Mouse (Mus musculus) limb, embryonic 11.5 days (tissue): ENCODE measurements around the gene Ralbp1. TPM values are rescaled to one million over a fixed set of nuclear protein-coding genes. Genes with fewer than 3 reads are reported as not detected.

Experiments
- ATAC-seq: fragments of 200-750 bp; cut with Nextera tagmentation; 2 replicates; pipeline ENCODE4 v1.8.0; 2017; ENCODE audit warnings: low read depth; ENCODE audit not compliant: insufficient number of reproducible peaks, low FRiP score, low TSS enrichment
- DNase-seq: peaks from one replicate; pipeline ENCODE4 v3.0.0-alpha.2; 2015; ENCODE audit warnings: low spot score
- H3K27ac ChIP-seq: fragments of 300-500 bp; sonication (generic); replicated peaks from 2 replicates; pipeline ENCODE4 v1.5.1; 2014; ENCODE audit warnings: low read depth, mild to moderate bottlenecking, low read length
- H3K27me3 ChIP-seq: fragments of 300-500 bp; sonication (generic); 2 replicates; pipeline ENCODE4 v1.6.1; 2014; ENCODE audit warnings: mild to moderate bottlenecking, low read length, mixed read lengths; ENCODE audit not compliant: control insufficient read depth, insufficient read depth
- H3K36me3 ChIP-seq: fragments of 300-500 bp; sonication (generic); 2 replicates; pipeline ENCODE4 v1.6.1; 2014; ENCODE audit warnings: mild to moderate bottlenecking, low read length, moderate library complexity, mixed read lengths; ENCODE audit not compliant: control insufficient read depth, insufficient read depth
- H3K4me1 ChIP-seq: fragments of 300-500 bp; sonication (generic); 2 replicates; pipeline ENCODE4 v1.6.1; 2014; ENCODE audit warnings: low read length, mixed read lengths; ENCODE audit not compliant: control insufficient read depth, insufficient read depth
- H3K4me2 ChIP-seq: fragments of 300-500 bp; sonication (generic); 2 replicates; pipeline ENCODE4 v1.6.1; 2014; ENCODE audit warnings: low read depth, mild to moderate bottlenecking, moderate library complexity; ENCODE audit not compliant: severe bottlenecking
- H3K4me3 ChIP-seq: fragments of 300-500 bp; sonication (generic); 2 replicates; pipeline ENCODE4 v1.5.1; 2014; ENCODE audit warnings: low read depth, low read length
- H3K9ac ChIP-seq: fragments of 300-500 bp; sonication (generic); 2 replicates; pipeline ENCODE4 v1.6.1; 2014; ENCODE audit warnings: mild to moderate bottlenecking, low read length
- H3K9me3 ChIP-seq: fragments of 300-500 bp; sonication (generic); 2 replicates; pipeline ENCODE4 v1.6.1; 2016; ENCODE audit warnings: low read length; ENCODE audit not compliant: control insufficient read depth
- whole genome bisulfite sequencing: fragments of 180-500 bp; shearing (Covaris S2); extraction: QIAGEN DNeasy Blood & Tissue Kit; methylation state at CpG from one replicate; pipeline ENCODE4 v1.1.7; 2014; 5-methylcytosine and 5-hydroxymethylcytosine counted together
- polyA plus RNA-seq: library from polyadenylated mRNA; unstranded; fragments of >200 nt; fragmentation: Nextera tagmentation; extraction: Ambion mirVana; gene quantifications from 2 replicates; pipeline ENCODE4 v1.2.1, GENCODE M21; 2014

Gene Ralbp1
- 52.6 and 55.2 TPM in 2 replicates for polyA plus RNA-seq

- peak within 1 kb of the TSS; percentile 74 for H3K9ac ChIP-seq
- ATAC-seq (no peak), DNase-seq (peak; percentile 52)
- H3K36me3 ChIP-seq = no peaks in the 10 kb centered on the region
- H3K4me2 ChIP-seq = peak within 1 kb of the TSS; percentile 85
- peak within 1 kb of the TSS; percentile 68 for H3K4me3 ChIP-seq
- 6% methylated on average over 14 of the region's 14 CpGs for WGBS
- 0 out of 2 replicates have a peak, but pooled peaks cover 6% of the 10 kb centered on the region for H3K4me1 ChIP-seq
- H3K9me3 ChIP-seq = no peaks in the 10 kb centered on the region
- peak within 1 kb of the TSS; percentile 89 for H3K27ac ChIP-seq
- H3K27me3 ChIP-seq = no peaks in the 10 kb centered on the region
Observed at GRCm38 (mm10) chr17:65885697-65886529, at the start of gene Ralbp1. TSS of gene Ralbp1 (minus strand) at chr17:65885798.

- H3K27me3 ChIP-seq = no peaks in the 10 kb centered on the region
- H3K9me3 ChIP-seq = no peaks in the 10 kb centered on the region
- ATAC-seq = no peak
- no peaks in the 10 kb centered on the region for H3K4me1 ChIP-seq
- H3K27ac ChIP-seq = no peak overlapping the region
- H3K4me3 ChIP-seq = no peak overlapping the region
- peaks cover 6% of the 10 kb centered on the region; the same call in 1 of the 2 replicates for H3K36me3 ChIP-seq
- no peak overlapping the region for H3K4me2 ChIP-seq
- DNase-seq = no peak
- no peak overlapping the region for H3K9ac ChIP-seq
- WGBS = 91% methylated on average over 2 of the region's 2 CpGs
Observed at GRCm38 (mm10) chr17:65933741-65934140, 48.1 kb upstream of the Ralbp1 start.

- DNase-seq (no peak), ATAC-seq (no peak)
- H3K4me2 ChIP-seq = no peak overlapping the region
- no peaks in the 10 kb centered on the region for H3K27me3 ChIP-seq
- H3K27ac ChIP-seq = no peak overlapping the region
- H3K4me3 ChIP-seq = no peak overlapping the region
- peaks cover 6% of the 10 kb centered on the region; the same call in 1 of the 2 replicates for H3K36me3 ChIP-seq
- H3K9ac ChIP-seq = no peak overlapping the region
- no peaks in the 10 kb centered on the region for H3K9me3 ChIP-seq
- no peaks in the 10 kb centered on the region for H3K4me1 ChIP-seq
- 68% methylated on average over 6 of the region's 6 CpGs for WGBS
Observed at GRCm38 (mm10) chr17:65931525-65931924, 45.9 kb upstream of the Ralbp1 start.

- no peak overlapping the region for H3K4me3 ChIP-seq
- no peaks in the 10 kb centered on the region for H3K4me1 ChIP-seq
- no peak overlapping the region for H3K27ac ChIP-seq
- no peak overlapping the region for H3K4me2 ChIP-seq
- H3K27me3 ChIP-seq = no peaks in the 10 kb centered on the region
- DNase-seq = no peak
- no peak overlapping the region for H3K9ac ChIP-seq
- ATAC-seq = no peak
- 85% methylated on average over 6 of the region's 6 CpGs for WGBS
- H3K9me3 ChIP-seq = no peaks in the 10 kb centered on the region
- peaks cover 9% of the 10 kb centered on the region; the same call in 1 of the 2 replicates for H3K36me3 ChIP-seq
Observed at GRCm38 (mm10) chr17:65930960-65931359, 45.4 kb upstream of the Ralbp1 start.

GRCm38 (mm10) chr17:65930158-65930826 is 44.7 kb upstream of the Ralbp1 start:
- Histone ChIP-seq H3K4me1 (no peaks in the 10 kb centered on the region), H3K9me3 (no peaks in the 10 kb centered on the region), H3K9ac (no peak overlapping the region), H3K4me2 (no peak overlapping the region), H3K4me3 (no peak overlapping the region), H3K27me3 (no peaks in the 10 kb centered on the region), H3K36me3 (peaks cover 9% of the 10 kb centered on the region; the same call in 1 of the 2 replicates), H3K27ac (no peak overlapping the region)
- WGBS = 88% methylated on average over 7 of the region's 7 CpGs
- ATAC-seq = no peak
- no peak for DNase-seq

GRCm38 (mm10) chr17:65929319-65929978 is 43.9 kb upstream of the Ralbp1 start:
- Histone ChIP-seq H3K9me3 (no peaks in the 10 kb centered on the region), H3K36me3 (peaks cover 12% of the 10 kb centered on the region), H3K27me3 (no peaks in the 10 kb centered on the region), H3K4me3 (no peak overlapping the region), H3K4me2 (no peak overlapping the region), H3K4me1 (no peaks in the 10 kb centered on the region), H3K27ac (no peak overlapping the region), H3K9ac (no peak overlapping the region)
- 81% methylated on average over 22 of the region's 22 CpGs for WGBS
- ATAC-seq (no peak), DNase-seq (no peak)

- DNase-seq = no peak
- ATAC-seq = no peak
- Histone ChIP-seq H3K4me3 (no peak overlapping the region), H3K36me3 (peaks cover 8% of the 10 kb centered on the region), H3K9me3 (no peaks in the 10 kb centered on the region), H3K27me3 (no peaks in the 10 kb centered on the region), H3K4me1 (no peaks in the 10 kb centered on the region), H3K27ac (no peak overlapping the region), H3K9ac (no peak overlapping the region), H3K4me2 (no peak overlapping the region)
- WGBS = 60% methylated on average over 4 of the region's 4 CpGs
Observed at GRCm38 (mm10) chr17:65927077-65927476, 41.5 kb upstream of the Ralbp1 start.

- Histone ChIP-seq H3K36me3 (peaks cover 6% of the 10 kb centered on the region), H3K4me3 (no peak overlapping the region), H3K27me3 (no peaks in the 10 kb centered on the region), H3K27ac (no peak overlapping the region), H3K4me2 (no peak overlapping the region), H3K4me1 (no peaks in the 10 kb centered on the region), H3K9me3 (no peaks in the 10 kb centered on the region), H3K9ac (no peak overlapping the region)
- 77% methylated on average over 5 of the region's 5 CpGs for WGBS
- DNase-seq (no peak), ATAC-seq (no peak)
Observed at GRCm38 (mm10) chr17:65924218-65924617, 38.6 kb upstream of the Ralbp1 start.
